Mouse (Mus musculus): Measurements from ENCODE around the gene Vwa2.

The Vwa2 gene

DNA sequence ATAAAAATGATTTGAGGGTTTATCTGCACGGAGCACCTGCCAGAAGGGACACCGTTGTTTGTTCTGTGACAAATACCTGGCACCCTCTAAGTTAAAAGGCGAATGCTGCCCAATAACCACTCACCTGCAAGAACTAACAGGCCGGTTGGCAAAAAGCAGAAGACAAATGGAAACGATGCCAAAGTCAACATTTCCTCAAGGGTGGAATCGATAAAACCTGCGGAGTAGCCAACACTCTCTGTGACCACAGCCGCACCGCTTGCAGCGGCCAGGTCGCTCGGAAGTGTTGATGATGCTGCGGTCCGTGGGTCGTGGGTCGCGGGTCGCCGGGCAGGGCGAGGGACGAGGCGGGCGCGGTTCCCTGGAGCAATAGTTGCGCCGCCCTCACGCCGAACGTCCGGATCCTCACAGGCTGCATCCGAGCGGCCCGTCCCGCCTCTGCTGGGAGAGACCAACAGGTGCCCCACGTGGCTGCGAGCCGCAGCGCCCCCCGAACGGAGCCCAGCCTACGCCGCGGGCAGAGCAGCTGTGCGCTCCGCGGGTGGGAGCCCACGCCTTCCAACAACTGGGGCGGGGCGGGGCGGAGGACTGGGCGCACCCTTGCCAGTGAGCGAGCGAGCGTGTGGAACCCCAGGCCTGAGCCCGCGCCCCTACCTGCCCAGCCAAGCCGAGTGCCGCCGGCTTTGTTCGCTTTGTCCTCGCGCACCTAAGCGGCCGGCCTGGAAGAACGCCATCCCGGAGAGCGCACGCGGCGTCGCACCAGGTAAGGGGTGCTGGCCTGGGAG is at the start of gene Vwa2:
Gene Vwa2 (plus strand): TSS at position 434 of the 785 bp plus-strand sequence.
- no peak for DNase-seq

DNA sequence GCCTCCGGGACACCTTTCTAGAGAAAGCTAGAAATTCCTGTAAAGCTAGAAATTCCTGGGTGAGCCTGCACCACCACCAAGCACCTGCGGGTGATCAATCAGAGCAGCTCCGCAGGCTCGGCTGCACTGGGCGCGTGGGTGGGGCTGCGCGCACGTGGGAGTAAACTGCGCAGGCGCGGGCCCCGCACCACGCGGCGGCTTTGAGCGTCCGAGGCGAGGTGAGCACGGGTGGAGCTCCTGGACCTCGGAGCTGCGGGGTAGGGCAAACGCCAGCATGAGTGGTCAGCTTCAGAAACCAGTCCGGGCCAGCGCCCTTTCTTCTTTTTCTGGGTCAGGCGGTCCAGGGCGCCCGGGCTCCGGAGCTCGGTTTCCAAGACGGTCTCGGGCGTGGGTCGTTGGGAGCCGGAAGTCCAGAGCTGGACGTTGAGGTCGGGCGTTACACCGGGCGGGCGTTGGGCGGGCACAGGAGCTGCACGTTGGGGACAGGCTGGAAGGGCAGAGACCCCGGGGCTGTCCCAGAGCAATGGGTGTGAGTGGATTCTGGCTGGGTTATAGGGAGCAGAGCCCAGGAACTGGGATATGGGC is 47.9 kb upstream of the Vwa2 start, which contains the start of gene Tdrd1:
Gene Tdrd1 (plus strand): TSS at position 163 of the 585 bp plus-strand sequence.
- no peak for DNase-seq

DNA sequence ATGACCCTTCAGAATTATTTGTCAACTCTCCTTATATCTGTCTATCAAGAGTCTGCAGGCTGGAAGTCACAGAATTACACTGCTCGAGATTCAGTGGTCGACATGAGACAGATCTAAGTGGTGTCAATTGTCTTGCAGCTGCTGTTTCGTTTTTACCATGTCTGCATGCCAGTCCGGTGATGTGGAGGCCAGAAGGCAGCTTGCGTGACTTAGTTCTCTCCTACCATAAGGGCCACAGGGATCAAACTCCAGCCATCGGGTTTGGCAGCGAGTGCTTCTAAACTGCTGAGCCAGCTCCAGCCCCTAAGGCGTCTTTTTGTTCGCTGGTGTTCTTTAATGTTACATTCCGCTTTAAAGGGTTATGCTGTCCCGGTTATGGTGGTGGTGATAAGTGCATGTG is 45.7 kb upstream of the Vwa2 start:
- no peak for DNase-seq

DNA sequence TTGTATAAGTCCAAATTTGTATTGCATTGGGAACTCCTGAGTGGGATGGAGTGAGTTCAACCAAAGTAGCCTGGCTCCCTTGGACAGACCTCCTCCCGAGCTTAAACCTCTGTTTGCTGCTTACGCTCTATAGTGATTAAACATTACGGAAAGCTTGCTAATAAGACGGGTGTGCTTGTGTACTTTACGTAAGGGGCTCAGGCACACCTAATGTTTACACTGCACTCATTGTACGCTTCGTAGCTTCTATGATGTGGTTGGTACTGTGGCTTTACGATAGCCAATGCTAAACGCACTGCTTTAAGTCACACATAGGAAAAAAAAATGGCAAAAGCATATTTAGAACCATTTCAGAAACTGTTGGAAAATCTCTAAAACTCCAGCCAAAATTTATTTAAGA is 44.8 kb upstream of the Vwa2 start:
- no peak for DNase-seq

DNA sequence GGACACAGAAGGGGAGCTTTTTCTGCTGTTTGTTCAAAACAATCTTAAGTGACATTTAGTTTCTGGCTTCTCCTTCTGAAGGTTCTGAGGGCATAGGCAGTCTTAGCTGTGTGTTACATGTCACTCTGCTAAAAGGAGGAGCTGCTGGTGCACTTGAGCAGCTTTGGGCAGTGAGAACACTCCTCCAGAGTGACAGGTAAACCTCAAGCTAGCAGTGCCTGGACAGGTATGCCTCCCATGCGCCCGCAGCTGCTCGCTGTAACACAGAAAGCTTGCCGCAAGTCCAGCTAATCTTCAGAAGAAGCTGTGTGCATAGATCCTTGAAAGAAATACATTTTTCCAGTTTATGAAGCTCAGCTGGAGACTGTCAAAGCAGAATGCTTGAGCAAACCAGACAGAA is 43.9 kb upstream of the Vwa2 start:
- DNase-seq = no peak

DNA sequence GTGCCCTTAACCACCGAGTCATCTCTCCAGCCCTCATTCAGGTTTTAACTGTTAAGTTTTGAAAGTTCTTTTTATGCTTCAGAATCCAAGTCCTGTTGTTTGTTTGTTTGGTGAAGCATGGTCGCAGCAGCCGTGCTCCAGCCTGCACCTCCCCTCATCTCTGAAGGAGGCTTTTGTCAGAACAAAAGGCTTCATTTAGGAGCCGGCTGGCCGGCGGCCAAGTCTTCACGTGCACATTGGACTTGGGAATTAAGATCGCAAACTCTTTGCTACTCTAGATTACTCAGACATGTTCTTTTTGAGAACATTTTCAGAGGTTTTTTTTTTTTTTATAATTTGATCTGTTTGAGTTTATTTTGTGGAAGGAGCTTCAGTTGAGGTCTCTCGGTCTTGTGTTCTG is 38.7 kb upstream of the Vwa2 start:
- no peak for DNase-seq

DNA sequence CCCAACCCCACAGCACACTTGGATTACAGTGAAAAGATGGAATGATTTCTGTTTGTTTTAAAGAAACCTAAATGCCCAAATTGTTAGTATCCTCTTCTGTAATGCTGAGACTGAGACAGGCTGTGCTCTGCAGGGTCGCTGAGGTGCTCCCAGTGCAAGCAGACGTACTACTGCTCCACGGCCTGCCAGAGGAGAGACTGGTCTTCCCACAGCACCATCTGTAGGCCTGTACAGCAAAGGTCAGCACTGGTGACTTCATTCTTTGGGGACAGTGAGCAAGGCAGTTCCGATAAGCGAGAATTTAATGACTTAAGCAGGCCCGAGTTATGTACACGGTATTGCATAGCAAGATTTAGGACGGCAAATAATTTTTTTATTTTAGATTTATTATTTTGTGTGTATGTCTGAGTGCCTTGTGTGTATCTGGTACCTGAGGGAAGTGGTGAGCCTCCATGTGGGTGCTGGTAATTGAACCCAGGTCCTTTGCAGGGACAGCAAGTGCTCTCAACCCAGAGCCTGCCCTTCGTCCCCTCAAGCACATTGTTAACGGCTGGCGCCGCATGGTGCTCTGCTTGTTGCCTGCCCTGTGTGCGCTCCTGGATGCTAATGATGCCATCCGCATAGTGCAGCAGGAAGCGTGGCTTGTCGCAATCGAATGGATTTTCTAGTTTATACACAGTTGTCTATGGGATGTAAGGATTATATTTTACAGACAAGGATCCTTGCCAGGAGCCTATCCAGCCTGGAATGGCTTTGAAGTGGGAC is 34.9 kb upstream of the Vwa2 start:
- DNase-seq = no peak

DNA sequence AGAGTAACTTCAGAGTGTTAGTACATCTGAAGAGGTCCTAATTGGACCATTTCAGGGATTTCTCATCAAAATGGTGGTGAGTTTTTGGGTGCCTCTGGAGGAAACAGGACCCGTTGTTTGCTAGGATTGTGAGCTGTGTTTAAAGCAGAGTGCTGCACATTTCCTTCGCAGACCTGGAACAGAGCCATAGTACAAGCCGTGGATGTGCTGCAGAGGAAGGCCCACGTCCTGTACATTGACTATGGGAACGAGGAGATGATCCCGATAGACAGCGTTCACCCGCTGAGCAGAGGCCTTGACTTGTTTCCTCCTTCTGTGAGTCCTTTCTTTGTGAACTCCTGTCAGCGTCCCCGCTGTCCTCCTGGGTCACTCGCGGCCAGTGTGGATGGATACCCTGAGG is 31.1 kb upstream of the Vwa2 start:
- no peak for DNase-seq

DNA sequence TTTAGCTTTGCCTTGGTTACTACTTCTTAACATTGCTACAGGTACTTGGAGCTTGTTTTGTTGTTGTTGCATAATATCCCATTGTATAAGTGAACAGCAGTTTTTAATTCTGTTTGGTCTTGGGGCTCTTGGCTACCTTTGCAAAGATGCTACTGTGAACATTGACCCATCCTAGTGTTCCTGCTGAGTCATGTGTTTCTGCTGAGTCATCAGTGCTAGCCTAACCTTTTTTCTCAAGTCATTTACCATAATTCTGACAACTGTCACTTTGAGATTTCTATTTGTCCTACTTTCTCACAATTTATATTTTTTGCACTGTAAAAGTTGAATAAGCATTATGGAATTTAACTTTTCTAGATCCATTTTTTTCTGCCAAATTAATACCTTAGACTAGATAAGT is 21.5 kb upstream of the Vwa2 start:
- no peak for DNase-seq

DNA sequence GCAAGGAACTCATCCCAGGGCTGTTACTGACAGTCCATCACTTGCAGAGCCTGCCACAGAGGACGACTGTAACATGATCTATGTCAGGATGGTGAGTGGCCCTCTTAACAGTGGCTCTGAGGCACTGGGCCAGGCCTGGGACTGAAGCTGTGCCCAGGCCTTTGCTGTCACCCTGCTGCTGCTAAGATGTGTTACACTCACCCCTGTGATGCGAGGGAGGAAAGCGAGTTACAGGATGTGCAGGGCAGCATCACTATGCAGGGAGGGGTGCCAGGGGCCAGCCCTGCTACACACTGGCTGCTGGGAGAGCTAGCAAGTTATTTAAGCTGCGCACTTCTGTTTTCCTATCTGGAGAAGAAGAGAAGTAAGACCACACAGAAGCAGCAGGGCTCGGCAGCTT is 17.6 kb upstream of the Vwa2 start:
- no peak for DNase-seq

DNA sequence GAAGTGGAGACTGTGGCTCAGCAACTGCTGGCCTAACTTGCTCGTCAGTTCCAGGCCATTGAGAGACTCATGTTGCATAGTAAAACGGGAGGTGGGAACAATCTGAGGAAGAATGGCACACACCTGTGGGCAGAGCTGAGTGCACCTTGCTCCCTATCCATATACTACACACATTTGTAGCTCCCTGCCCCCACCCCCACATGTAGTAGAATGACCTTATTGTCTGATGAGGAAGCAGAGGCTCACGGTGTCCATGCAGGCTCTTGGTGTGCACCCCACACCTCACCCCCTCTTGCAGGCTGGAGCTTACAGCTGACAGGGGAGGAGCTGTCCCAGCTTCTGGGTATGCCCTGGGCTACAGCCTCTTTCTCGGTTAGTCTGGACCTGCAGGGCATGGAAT is 6.3 kb upstream of the Vwa2 start:
- DNase-seq = no peak

DNA sequence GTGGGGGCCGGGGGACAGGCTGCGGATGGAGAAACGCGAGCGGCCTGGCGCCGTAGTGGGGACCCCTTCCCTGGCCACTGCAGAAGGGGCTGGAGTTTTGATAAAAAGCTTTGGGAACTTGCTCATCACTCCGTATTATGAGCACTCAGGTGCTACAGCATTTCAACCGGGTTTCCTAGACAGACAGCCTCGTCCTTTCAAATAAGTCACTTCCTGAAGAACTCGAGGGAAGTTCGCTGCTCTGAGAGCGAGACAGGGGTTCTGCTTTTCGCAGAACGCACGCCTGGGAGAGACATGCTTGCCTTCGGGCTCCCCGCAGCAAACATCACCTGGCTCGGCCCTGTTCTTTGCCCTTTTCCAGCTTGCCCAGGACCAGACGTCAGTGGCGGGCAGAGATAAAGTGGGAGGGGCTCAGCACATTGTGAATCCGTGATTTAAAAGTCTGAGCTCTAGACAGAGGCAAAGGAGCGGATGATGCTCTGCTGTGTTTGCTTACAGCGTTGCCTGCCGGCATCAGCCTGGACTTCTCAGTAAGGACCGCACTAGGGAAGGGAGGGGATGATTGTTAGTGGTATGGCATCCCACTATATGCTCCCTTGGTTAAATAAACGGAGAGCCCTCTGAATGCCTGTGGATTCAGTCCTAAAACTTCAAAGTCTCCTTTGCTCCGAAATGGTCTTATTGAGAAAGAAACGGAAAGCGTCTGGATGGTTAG is 709 bp downstream of the Vwa2 start:
- no peak for DNase-seq

DNA sequence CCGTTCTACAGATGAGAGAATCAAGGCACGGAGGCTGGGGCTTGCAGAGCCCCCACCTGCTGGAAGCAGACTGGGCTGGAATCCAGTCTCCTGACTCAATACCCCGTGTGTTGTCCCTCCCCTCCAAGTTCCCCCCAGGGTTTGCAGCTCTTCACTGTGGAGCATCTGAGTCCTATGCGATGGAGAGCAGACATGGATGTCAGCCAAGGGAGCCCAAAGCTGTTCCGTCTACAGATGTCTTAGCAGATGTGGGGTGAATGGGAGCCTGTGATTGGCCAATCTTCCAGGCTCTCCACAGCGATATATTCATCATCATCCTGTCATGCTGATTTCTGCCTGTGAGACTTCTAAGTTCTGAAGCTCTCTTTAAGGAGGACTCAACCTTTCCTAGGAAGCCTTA is 3.3 kb downstream of the Vwa2 start:
- DNase-seq = no peak

DNA sequence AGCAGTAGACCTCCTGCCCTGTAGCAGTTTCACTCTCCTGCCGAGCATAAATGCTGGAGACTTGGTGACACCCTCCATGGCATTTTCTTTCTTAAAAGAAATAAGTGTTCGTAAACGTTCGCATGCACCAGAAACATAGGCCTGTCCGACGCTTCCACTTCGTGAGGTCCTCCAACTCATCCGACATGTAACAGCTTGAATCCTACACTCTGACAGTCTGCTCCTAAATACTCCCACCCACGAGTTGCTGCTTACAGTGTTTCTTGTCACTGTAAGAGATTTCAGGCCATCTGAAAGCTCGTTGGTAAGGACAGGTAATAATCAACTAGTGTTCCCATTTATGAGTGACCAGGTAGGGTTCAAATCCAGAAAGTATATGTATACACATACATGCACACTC is 13.8 kb downstream of the Vwa2 start:
- no peak for DNase-seq

DNA sequence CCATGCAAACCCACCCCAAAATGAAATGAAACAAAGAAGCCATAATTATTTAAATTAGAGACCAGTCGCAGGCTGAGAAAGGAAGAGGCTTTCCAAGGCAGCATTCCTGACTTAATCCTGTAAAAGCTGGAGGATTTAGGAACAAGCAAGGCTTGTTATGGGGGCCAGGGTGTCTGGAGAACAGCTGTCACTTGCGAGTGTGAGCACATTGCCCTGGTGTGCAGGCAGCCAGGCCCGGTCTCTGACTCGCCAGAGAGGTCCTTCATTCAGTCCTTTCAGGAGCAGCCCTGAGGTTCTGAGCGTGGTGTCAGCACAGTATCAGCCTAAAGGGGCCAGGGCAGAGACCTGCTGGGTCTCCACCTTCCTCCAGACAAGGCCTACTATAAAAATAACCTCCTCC is 14.6 kb downstream of the Vwa2 start:
- no peak for DNase-seq

DNA sequence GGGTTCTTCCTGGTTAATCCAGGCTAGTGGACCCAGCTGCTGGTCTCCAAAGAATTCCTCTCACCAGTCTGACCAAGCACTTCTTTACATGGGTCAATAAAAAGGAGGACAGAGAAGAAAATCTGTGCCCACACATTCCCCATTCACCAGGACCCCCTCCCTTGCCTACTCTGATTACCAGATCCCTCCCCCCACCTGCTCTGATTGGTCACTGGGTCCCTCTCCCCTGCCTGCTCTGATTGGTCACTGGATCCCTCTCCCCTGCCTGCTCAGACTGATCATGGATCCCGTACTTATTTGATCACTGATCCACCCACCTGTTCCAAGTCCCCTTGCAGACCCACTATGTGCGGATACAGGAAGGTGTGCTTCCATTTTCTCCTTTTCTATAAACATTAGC is 17.4 kb downstream of the Vwa2 start:
- DNase-seq = no peak

DNA sequence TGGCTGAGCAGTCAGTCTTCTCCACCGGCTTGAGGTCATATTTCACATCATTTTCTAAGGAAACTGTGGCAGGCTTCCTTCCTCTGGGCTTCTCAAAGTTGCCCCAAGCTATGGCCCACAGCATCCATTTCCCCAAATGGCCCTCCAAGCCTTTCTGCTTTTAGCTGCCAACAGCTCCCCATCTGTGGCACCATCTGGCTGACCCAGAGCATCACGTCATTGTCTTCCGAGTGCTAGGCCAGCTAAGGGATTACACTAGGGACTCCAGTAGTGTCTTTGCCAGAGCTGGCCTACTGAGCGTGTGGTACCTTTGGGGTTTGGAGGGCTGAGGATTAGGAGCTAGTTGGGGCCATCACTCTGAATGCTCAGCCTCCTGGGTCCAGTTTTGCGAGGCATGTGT is 18.5 kb downstream of the Vwa2 start:
- no peak for DNase-seq

DNA sequence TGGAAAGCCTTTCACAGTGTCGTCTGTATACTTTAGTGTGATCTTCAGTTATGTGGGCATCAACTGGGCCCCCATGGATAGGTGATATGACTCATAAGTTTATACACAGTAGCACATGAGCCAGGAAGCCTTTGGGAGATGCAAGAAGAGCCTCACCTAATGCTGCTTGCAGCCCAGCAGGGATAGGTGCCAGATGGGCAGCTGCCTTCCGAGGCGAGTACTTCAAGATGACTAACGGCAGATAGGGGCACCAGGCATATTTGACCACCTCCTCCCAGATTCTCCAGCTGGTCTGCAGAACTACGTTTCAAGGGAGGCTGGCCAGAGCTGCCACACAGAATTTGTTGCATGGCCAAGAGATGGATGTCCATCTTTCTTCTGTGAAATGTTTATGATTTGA is 19.3 kb downstream of the Vwa2 start:
- no peak for DNase-seq

DNA sequence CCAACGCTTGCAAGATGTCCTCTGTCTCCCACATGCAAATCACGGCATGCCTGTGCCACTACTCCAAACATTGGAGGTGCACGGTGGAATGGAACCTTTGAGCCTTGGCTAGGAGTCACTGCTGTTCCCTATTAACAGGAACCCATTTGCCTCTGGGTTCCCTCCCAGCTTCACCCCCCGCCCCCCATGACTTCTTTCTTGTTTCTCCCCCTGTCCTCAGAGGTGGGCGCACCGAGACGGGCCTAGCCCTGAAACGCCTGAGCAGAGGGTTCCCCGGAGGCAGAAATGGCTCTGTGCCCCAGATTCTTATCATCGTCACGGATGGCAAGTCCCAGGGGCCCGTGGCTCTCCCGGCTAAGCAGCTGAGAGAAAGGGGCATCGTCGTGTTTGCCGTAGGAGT is 23.6 kb downstream of the Vwa2 start:
- no peak for DNase-seq

DNA sequence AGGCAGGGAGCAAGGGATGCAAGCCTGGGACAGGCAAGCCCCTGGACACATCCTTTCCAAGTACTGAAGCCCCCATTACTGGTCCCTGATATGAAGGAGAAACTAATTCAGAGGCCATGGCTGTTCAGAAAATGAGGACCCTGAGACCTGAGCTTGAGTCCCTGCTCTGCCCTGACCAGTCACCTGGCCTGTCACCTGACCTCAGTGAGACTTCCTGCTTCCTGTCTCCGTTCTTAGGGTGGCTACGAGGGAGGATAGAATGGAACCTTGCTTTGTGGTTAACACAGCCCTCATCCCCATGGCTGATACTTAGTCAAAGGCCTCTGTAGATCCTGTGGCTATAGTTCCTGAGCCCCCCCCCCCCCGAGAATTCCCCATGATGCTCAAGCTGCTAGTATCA is 30.0 kb downstream of the Vwa2 start:
- DNase-seq = no peak

DNA sequence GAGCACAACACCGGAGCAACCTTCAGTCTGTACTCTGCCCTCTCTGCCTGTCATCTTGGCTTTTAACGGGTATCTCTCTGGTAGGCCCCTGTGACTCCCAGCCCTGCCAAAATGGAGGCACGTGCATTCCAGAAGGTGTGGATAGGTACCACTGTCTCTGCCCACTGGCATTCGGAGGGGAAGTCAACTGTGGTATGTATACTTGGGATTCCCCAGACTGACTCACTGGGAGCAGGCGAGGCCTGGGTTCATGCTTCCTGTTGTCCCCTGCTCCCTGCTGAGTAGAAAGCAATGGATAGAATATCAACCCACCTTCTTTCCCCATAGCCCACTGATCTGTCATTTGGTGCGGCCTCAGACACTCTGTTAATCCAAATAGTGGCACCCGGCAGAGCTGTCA is 31.3 kb downstream of the Vwa2 start:
- DNase-seq = no peak

DNA sequence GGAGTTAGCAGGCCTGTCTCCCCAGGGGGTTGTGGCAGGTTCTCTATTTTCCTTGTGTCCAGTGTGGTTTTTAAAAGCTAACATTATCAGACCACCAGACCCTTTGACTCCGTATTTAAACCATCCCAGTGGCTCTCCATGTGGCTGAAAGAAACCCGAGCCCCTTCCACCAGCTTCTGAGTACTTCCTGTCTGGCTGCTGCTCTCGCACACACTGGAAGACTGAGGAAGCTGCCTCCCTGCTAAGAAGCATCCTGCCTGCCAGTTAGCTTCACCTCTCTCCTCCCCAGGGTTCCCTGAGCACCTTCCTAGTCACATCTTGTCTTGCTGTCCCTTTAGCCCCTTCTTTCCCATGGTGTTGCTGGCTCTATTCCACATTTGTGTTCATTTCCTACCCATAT is 33.8 kb downstream of the Vwa2 start:
- no peak for DNase-seq

DNA sequence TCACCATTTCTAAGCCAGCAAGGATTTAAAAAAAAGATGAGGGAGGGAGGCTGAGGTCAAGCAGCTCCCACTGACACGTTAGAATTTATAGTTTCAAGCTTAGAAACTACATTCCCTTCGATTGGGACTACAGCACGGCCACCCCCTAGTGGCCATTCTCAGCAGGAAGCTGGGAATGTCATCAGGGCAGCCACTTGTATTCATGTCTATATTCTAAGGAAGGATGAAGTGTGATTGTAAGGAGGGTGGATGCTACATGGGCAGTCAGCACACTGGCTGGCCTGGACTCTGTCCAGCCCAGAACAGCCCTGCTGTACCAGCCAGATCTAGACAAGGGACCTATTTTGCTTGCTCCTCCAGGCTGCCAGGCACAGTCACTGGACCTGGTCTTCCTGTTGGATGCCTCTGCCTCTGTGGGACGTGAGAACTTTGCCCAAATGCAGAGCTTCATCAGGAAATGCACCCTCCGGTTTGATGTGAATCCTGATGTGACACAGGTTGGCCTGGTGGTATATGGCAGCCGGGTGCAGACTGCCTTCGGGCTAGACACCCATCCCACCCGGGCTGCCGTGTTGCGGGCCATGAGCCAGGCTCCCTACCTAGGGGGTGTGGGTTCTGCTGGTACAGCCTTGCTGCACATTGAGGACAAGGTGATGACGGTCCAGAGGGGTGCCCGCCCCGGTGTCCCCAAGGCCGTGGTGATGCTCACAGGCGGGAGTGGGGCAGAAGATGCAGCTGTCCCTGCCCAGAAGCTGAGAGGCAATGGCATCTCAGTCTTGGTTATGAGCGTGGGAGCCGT is 34.6 kb downstream of the Vwa2 start:
- DNase-seq = peak; percentile 14 to 27
